Mouse (Mus musculus) megakaryocyte, embryonic 14.5 days (primary cell): ENCODE data around the gene Capn12. TPM values are rescaled to one million over a fixed set of nuclear protein-coding genes. Genes with fewer than 3 reads are reported as not detected.
"Not testable (repeated sequence)": the region's sequence is repeated elsewhere in the genome, so short reads cannot be mapped to it uniquely, and the experiment has no call there.

Experiments
- H3K27me3 ChIP-seq: replicated peaks from 2 replicates; pipeline ENCODE3; 2012; ENCODE audit warnings: inconsistent platforms
- H3K36me3 ChIP-seq: replicated peaks from 2 replicates; pipeline ENCODE3; 2012; ENCODE audit warnings: low read length, inconsistent platforms, mixed read lengths
- H3K4me1 ChIP-seq: 2 replicates; pipeline ENCODE4 v1.6.1; 2012; ENCODE audit warnings: inconsistent platforms
- H3K4me3 ChIP-seq: replicated peaks from 2 replicates; pipeline ENCODE3; 2012; ENCODE audit warnings: moderate library complexity, mild to moderate bottlenecking, inconsistent platforms
- H3K9me3 ChIP-seq: 2 replicates; pipeline ENCODE4 v1.6.1; 2012; ENCODE audit warnings: inconsistent platforms
- FLI1 ChIP-seq: IDR thresholded peaks from 2 replicates; pipeline ENCODE4 v1.6.1; 2012; ENCODE audit warnings: low read length, inconsistent platforms, mixed read lengths
- GATA1 ChIP-seq: IDR thresholded peaks from 3 replicates; pipeline ENCODE4 v1.6.1; 2012; ENCODE audit warnings: mixed read lengths, low read length, inconsistent platforms, borderline replicate concordance
- polyA plus RNA-seq: library from polyadenylated mRNA; stranded (reverse); fragments of >175 nt; gene quantifications from 2 replicates; pipeline ENCODE4 v1.2.3, GENCODE M21; 2012; ENCODE audit warnings: low replicate concordance; ENCODE audit not compliant: insufficient read depth

Capn12 gene
- polyA plus RNA-seq, 1 experiment: 0.08 TPM

GRCm38 (mm10) chr7:28862817-28863499 is 18.3 kb upstream of the Capn12 start:
- TF ChIP-seq GATA1: no peak
- no peak for TF ChIP-seq FLI1
- H3K36me3 ChIP-seq: no peaks in the 10 kb centered on the region
- H3K4me1 ChIP-seq: peaks cover 49% of the 10 kb centered on the region
- peaks cover 2% of the 10 kb centered on the region for H3K27me3 ChIP-seq
- H3K4me3 ChIP-seq: no peak overlapping the region
- H3K9me3 ChIP-seq: peaks cover 22% of the 10 kb centered on the region

- Histone ChIP-seq H3K4me1 (peaks cover 49% of the 10 kb centered on the region), H3K9me3 (peaks cover 20% of the 10 kb centered on the region), H3K27me3 (peaks cover 2% of the 10 kb centered on the region), H3K4me3 (peak within 1 kb of the TSS; percentile 1), H3K36me3 (no peaks in the 10 kb centered on the region)
- TF ChIP-seq GATA1 (no peak), FLI1 (no peak)
These were observed 17.7 kb upstream of the Capn12 start, which contains the start of gene Lgals7 for GRCm38 (mm10) chr7:28863540-28863939. TSS of gene Lgals7 (plus strand) at chr7:28863853.

GRCm38 (mm10) chr7:28864288-28864750 is 16.9 kb upstream of the Capn12 start:
- no peaks in the 10 kb centered on the region for H3K36me3 ChIP-seq
- peaks cover 49% of the 10 kb centered on the region for H3K4me1 ChIP-seq
- no peaks in the 10 kb centered on the region for H3K27me3 ChIP-seq
- H3K9me3 ChIP-seq: peaks cover 16% of the 10 kb centered on the region
- peak overlapping the region; percentile 1 for H3K4me3 ChIP-seq
- TF ChIP-seq GATA1 (no peak), FLI1 (no peak)

GRCm38 (mm10) chr7:28865481-28866300 is 15.5 kb upstream of the Capn12 start:
- TF ChIP-seq GATA1: no peak
- TF ChIP-seq FLI1: no peak
- H3K9me3 ChIP-seq: peaks cover 13% of the 10 kb centered on the region
- no peaks in the 10 kb centered on the region for H3K27me3 ChIP-seq
- no peaks in the 10 kb centered on the region for H3K36me3 ChIP-seq
- H3K4me1 ChIP-seq: peaks cover 49% of the 10 kb centered on the region
- peak overlapping the region; percentile 90 for H3K4me3 ChIP-seq

- no peaks in the 10 kb centered on the region for H3K36me3 ChIP-seq
- TF ChIP-seq GATA1: no peak
- no peak for TF ChIP-seq FLI1
- peak overlapping the region; percentile 88 for H3K4me3 ChIP-seq
- peaks cover 55% of the 10 kb centered on the region for H3K4me1 ChIP-seq
- peaks cover 8% of the 10 kb centered on the region; the same call in 1 of the 2 replicates for H3K9me3 ChIP-seq
- no peaks in the 10 kb centered on the region for H3K27me3 ChIP-seq
These were observed 14.3 kb upstream of the Capn12 start for GRCm38 (mm10) chr7:28866769-28867507.

- H3K4me1 ChIP-seq: peaks cover 55% of the 10 kb centered on the region
- not testable (repeated sequence) for H3K36me3 ChIP-seq, H3K27me3 ChIP-seq, H3K9me3 ChIP-seq
- TF ChIP-seq GATA1: 0 out of 3 replicates have a peak, but pooled peaks have one; percentile 21
- H3K4me3 ChIP-seq: peak overlapping the region; percentile 88
These were observed 13.5 kb upstream of the Capn12 start for GRCm38 (mm10) chr7:28867508-28868340.

- H3K27me3 ChIP-seq: peaks cover 4% of the 10 kb centered on the region
- no peaks in the 10 kb centered on the region for H3K9me3 ChIP-seq
- H3K4me1 ChIP-seq: peaks cover 29% of the 10 kb centered on the region
- no peak overlapping the region for H3K4me3 ChIP-seq
- no peaks in the 10 kb centered on the region for H3K36me3 ChIP-seq
- no peak for TF ChIP-seq GATA1
- no peak for TF ChIP-seq FLI1
These were observed 10.1 kb upstream of the Capn12 start for GRCm38 (mm10) chr7:28870901-28871664.

GRCm38 (mm10) chr7:28874565-28874964 is 6.7 kb upstream of the Capn12 start:
- TF ChIP-seq GATA1 (no peak), FLI1 (no peak)
- no peaks in the 10 kb centered on the region for H3K9me3 ChIP-seq
- peaks cover 4% of the 10 kb centered on the region for H3K27me3 ChIP-seq

GRCm38 (mm10) chr7:28876099-28876498 is 5.1 kb upstream of the Capn12 start:
- no peak overlapping the region for H3K4me3 ChIP-seq
- no peaks in the 10 kb centered on the region for H3K36me3 ChIP-seq
- H3K9me3 ChIP-seq: no peaks in the 10 kb centered on the region
- TF ChIP-seq GATA1: no peak
- no peak for TF ChIP-seq FLI1
- H3K4me1 ChIP-seq: peaks cover 41% of the 10 kb centered on the region
- peaks cover 5% of the 10 kb centered on the region for H3K27me3 ChIP-seq

More at GRCm38 (mm10) chr7:28874565-28874964, 6.7 kb upstream of the Capn12 start:
- no peak overlapping the region for H3K4me3 ChIP-seq
- H3K36me3 ChIP-seq: no peaks in the 10 kb centered on the region
- peaks cover 38% of the 10 kb centered on the region for H3K4me1 ChIP-seq
